Comparison of ENCODE assay signal across 24 mouse cellular contexts in genomic region chr5:4304201-4304600, GRCm38 (mm10).
"Had no signal": no experiment of that assay in that cellular context is flagged by ENCODE, and none has a peak within 500 bp of the region (broad histone marks: within the 10 kb centered on the region; RNA-seq: fewer than 3 reads in every experiment).

No protein-coding gene starts in this region.

- H3K36me3 ChIP-seq: heart, embryonic 13.5 days; heart, embryonic 15.5 days; hindbrain, embryonic 13.5 days; hindbrain, embryonic 15.5 days; kidney, embryonic 15.5 days; limb, embryonic 13.5 days; limb, embryonic 15.5 days; liver, embryonic 12.5 days had no signal

- H3K27me3 ChIP-seq: heart, embryonic 13.5 days; heart, embryonic 15.5 days; hindbrain, embryonic 15.5 days; kidney, embryonic 15.5 days; limb, embryonic 13.5 days; limb, embryonic 15.5 days; liver, embryonic 12.5 days had no signal

- H3K4me3 ChIP-seq: gastrocnemius, adult 2 months; heart, adult 2 months; heart, embryonic 13.5 days; heart, embryonic 15.5 days; hindbrain, embryonic 13.5 days; hindbrain, embryonic 15.5 days; kidney, embryonic 15.5 days; left cerebral cortex, adult 2 months; limb, embryonic 13.5 days; limb, embryonic 15.5 days; liver, embryonic 12.5 days had no signal

- H3K27ac ChIP-seq: gastrocnemius, adult 2 months; heart, adult 2 months; heart, embryonic 13.5 days; heart, embryonic 15.5 days; hindbrain, embryonic 13.5 days; hindbrain, embryonic 15.5 days; hindbrain, postnatal 0 days; kidney, embryonic 15.5 days; kidney, postnatal 0 days; left cerebral cortex, adult 2 months; limb, embryonic 13.5 days; limb, embryonic 15.5 days; liver, embryonic 12.5 days; liver, embryonic 14.5 days had no signal

- H3K4me1 ChIP-seq: heart, embryonic 13.5 days; heart, embryonic 15.5 days; kidney, embryonic 15.5 days; limb, embryonic 15.5 days; liver, embryonic 12.5 days had no signal

- H3K9me3 ChIP-seq: heart, embryonic 13.5 days; heart, embryonic 15.5 days; hindbrain, embryonic 13.5 days; hindbrain, embryonic 15.5 days; kidney, embryonic 15.5 days; limb, embryonic 13.5 days; limb, embryonic 15.5 days; liver, embryonic 12.5 days had no signal

- DNase-seq: gastrocnemius, adult 2 months; gastrocnemius, postnatal 10 days; gastrocnemius, postnatal 36 days; heart, adult 11 months; heart, adult 2 months; heart, postnatal 14 days; heart, postnatal 36 days; kidney, adult 11 months; kidney, adult 2 months; kidney, adult 9 months; kidney, postnatal 14 days; kidney, postnatal 36 days had no signal
